Comparison of ENCODE assay signal across 9 mouse cellular contexts in genomic region chr12:80922869-80923268, GRCm38 (mm10). TPM values are rescaled to one million over a fixed set of nuclear protein-coding genes. Genes with fewer than 3 reads are reported as not detected.
A peak's percentile ranks its signal among the peaks of the same experiment; 100 is the strongest.
DNase-seq lines count a peak whose midpoint lies in the region; ATAC-seq and TF ChIP-seq lines count a peak whose summit lies in the region.
"Had no signal": no experiment of that assay in that cellular context is flagged by ENCODE, and none has a peak within 500 bp of the region (broad histone marks: within the 10 kb centered on the region; RNA-seq: fewer than 3 reads in every experiment).

No protein-coding gene starts in this region.

- H3K9me3 ChIP-seq in forebrain, embryonic 10.5 days: no peaks in the 10 kb centered on the region
- no peaks in the 10 kb centered on the region for H3K9me3 ChIP-seq in forebrain, embryonic 14.5 days (replicated peaks; ENCODE audit: control insufficient read depth, low read length)
- no peaks in the 10 kb centered on the region for H3K9me3 ChIP-seq in lung, postnatal 0 days (ENCODE audit: low read length)
- H3K9me3 ChIP-seq: megakaryocyte, embryonic 14.5 days had no signal

- peaks cover 8% of the 10 kb centered on the region; the same call in 1 of the 2 replicates for H3K27me3 ChIP-seq in forebrain, embryonic 10.5 days (ENCODE audit: poor library complexity, severe bottlenecking)
- no peaks in the 10 kb centered on the region for H3K27me3 ChIP-seq in forebrain, embryonic 14.5 days (replicated peaks; ENCODE audit: control insufficient read depth, insufficient read depth, low read length)
- no peaks in the 10 kb centered on the region for H3K27me3 ChIP-seq in lung, postnatal 0 days (replicated peaks; ENCODE audit: insufficient read depth, low read length)

- WGBS in forebrain, embryonic 10.5 days: 9% methylated on average over 7 of the region's 7 CpGs
- whole genome bisulfite sequencing in forebrain, embryonic 14.5 days: 14% methylated on average over 7 of the region's 7 CpGs
- 4% methylated on average over 7 of the region's 7 CpGs for WGBS in lung, postnatal 0 days

- peak overlapping the region; percentile 25; the same call in 1 of the 2 replicates for H3K4me3 ChIP-seq in forebrain, embryonic 10.5 days
- H3K4me3 ChIP-seq in forebrain, embryonic 14.5 days (ENCODE audit: low read depth, low read length): no peak overlapping the region
- no peak overlapping the region for H3K4me3 ChIP-seq in lung, postnatal 0 days (ENCODE audit: low read depth, low read length)
- H3K4me3 ChIP-seq: megakaryocyte, embryonic 14.5 days had no signal

- no peak overlapping the region; the same call in 1 of the 2 replicates for H3K4me2 ChIP-seq in forebrain, embryonic 14.5 days (ENCODE audit: low read length)
- peak overlapping the region; percentile 28 for H3K4me2 ChIP-seq in lung, postnatal 0 days (replicated peaks; ENCODE audit: low read depth, low read length)

- TF ChIP-seq CTCF in lung, postnatal 0 days (IDR thresholded peaks at IDR 0.05): no peak

- peaks cover 18% of the 10 kb centered on the region for H3K4me1 ChIP-seq in forebrain, embryonic 10.5 days
- no peaks in the 10 kb centered on the region for H3K4me1 ChIP-seq in forebrain, embryonic 14.5 days (ENCODE audit: control insufficient read depth, insufficient read depth, low read length)
- no peaks in the 10 kb centered on the region; the same call in 1 of the 2 replicates for H3K4me1 ChIP-seq in lung, postnatal 0 days (ENCODE audit: insufficient read depth, low read depth, low read length)

- DNase-seq in forebrain, embryonic 10.5 days (ENCODE audit: extremely low spot score, low spot score): no peak
- no peak for DNase-seq in forebrain, embryonic 14.5 days (ENCODE audit: low spot score)
- peak; percentile 53 for DNase-seq in urinary bladder, postnatal 14 days (ENCODE audit: low spot score)
- no peak for DNase-seq in urinary bladder, postnatal 4 days (ENCODE audit: low spot score in 2 of 2)
- peak; percentile 49 for DNase-seq in lung, postnatal 0 days (ENCODE audit: low spot score)
- no peak for DNase-seq in MN1 (ENCODE audit: low spot score)
- no peak for DNase-seq in thymus, postnatal 10 days (ENCODE audit: low spot score in 2 of 2)
- DNase-seq in layer of hippocampus, adult 18-20 months (ENCODE audit: low spot score in 2 of 2): no peak

- ATAC-seq in forebrain, embryonic 14.5 days: no peak
- peak; percentile 56 for ATAC-seq in lung, postnatal 0 days

- H3K36me3 ChIP-seq in forebrain, embryonic 10.5 days (replicated peaks): no peaks in the 10 kb centered on the region
- no peaks in the 10 kb centered on the region for H3K36me3 ChIP-seq in forebrain, embryonic 14.5 days (ENCODE audit: control insufficient read depth, insufficient read depth, low read length)
- no peaks in the 10 kb centered on the region for H3K36me3 ChIP-seq in lung, postnatal 0 days (ENCODE audit: insufficient read depth, low read length)

- no peak overlapping the region for H3K27ac ChIP-seq in forebrain, embryonic 10.5 days
- no peak overlapping the region for H3K27ac ChIP-seq in forebrain, embryonic 14.5 days (ENCODE audit: low read depth, low read length)
- no peak overlapping the region for H3K27ac ChIP-seq in lung, postnatal 0 days (ENCODE audit: low read length)

- TF ChIP-seq EP300 in lung, postnatal 0 days (IDR thresholded peaks at IDR 0.05): no peak

- H3K9ac ChIP-seq in forebrain, embryonic 14.5 days (ENCODE audit: low read length): no peak overlapping the region
- no peak overlapping the region for H3K9ac ChIP-seq in lung, postnatal 0 days (replicated peaks; ENCODE audit: low read depth)

RNA-seq across cellular contexts. Expression of gene Srsf5, which starts 22.4 kb away (rescaled TPM):
- 538 and 563 TPM in 2 replicates for polyA plus RNA-seq in forebrain, embryonic 10.5 days (2016; fragmentation: Nextera tagmentation; extraction: Ambion mirVana)
- 245 and 274 TPM in 2 replicates for polyA plus RNA-seq in forebrain, embryonic 14.5 days (2014; fragmentation: Nextera tagmentation; extraction: Ambion mirVana)
- 442 and 529 TPM in 2 replicates for polyA plus RNA-seq in lung, postnatal 0 days (2015; fragmentation: Nextera tagmentation; extraction: Ambion mirVana)
- total RNA-seq in layer of hippocampus, adult 18-20 months (2021): 100 to 1,000 TPM; 278 to 306 TPM

RNA-seq across cellular contexts. Expression of gene Slc10a1, which starts 45.6 kb away (rescaled TPM):
- 0.60 and 0.79 TPM in 2 replicates for polyA plus RNA-seq in forebrain, embryonic 10.5 days (2016; fragmentation: Nextera tagmentation; extraction: Ambion mirVana)
- 0.10 and 0.22 TPM in 2 replicates for polyA plus RNA-seq in forebrain, embryonic 14.5 days (2014; fragmentation: Nextera tagmentation; extraction: Ambion mirVana)
- polyA plus RNA-seq in lung, postnatal 0 days (2015; fragmentation: Nextera tagmentation; extraction: Ambion mirVana): 0.47 and 0.57 TPM in 2 replicates
- total RNA-seq in layer of hippocampus, adult 18-20 months (2021): not detected

Comparison
In these comparisons a context has a peak if more than half of its experiments do, and no peak if none do; other contexts are left out.
1. DNase-seq: peak in urinary bladder, postnatal 14 days (single experiment) and lung, postnatal 0 days (single experiment); none in forebrain, embryonic 10.5 days (single experiment), forebrain, embryonic 14.5 days (single experiment), urinary bladder, postnatal 4 days (0 of 2), MN1 (single experiment), thymus, postnatal 10 days (0 of 2) and layer of hippocampus, adult 18-20 months (0 of 2).